Mouse (Mus musculus) myocyte (in vitro differentiated cells): ENCODE data around the gene 4930449I24Rik.

Experiments used
- E2F4 ChIP-seq: IDR thresholded peaks from one replicate; pipeline ENCODE4 v1.6.1; 2011; ENCODE audit warnings: mild to moderate bottlenecking, control low read depth, moderate library complexity; ENCODE audit not compliant: insufficient read depth
- MAX ChIP-seq: IDR thresholded peaks from one replicate; pipeline ENCODE4 v1.6.1; 2011; ENCODE audit warnings: low read depth, mild to moderate bottlenecking, control low read depth
- POLR2A ChIP-seq: IDR thresholded peaks from one replicate; pipeline ENCODE4 v1.6.1; 2011; ENCODE audit warnings: low read depth, mild to moderate bottlenecking, control low read depth, moderate library complexity; ENCODE audit not compliant: insufficient read length
- TCF12 ChIP-seq: IDR thresholded peaks from one replicate; pipeline ENCODE4 v1.6.1; 2011; ENCODE audit warnings: mild to moderate bottlenecking, control low read depth; ENCODE audit not compliant: poor library complexity, insufficient read depth, severe bottlenecking

DNA sequence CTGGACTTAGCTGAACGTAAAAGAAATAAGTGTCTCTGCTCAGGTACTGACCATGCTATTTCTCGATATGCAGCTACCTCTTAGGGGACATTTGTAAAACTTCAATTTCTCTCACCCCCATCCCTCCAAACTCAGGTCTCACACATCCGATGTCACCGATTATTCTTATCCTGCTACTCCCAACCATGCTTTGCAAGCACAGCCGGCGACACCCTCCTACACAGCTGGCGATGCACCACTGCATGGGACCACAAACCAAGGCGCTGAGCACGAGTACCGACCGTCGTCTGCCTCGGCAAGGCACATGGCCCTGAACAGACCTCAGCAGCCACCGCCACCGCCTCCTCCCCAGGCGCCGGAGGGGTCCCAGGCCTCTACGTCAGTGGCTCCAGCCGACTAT lies 35.5 kb upstream of the 4930449I24Rik start:
- TF ChIP-seq E2F4 (no peak), MAX (no peak), TCF12 (no peak), POLR2A (no peak)
